Mouse (Mus musculus) ovary, postnatal 10 days (tissue): ENCODE data around the gene Tcf7l2.

ENCODE experiments used
- DNase-seq: peaks from one replicate; pipeline ENCODE4 v3.0.0; 2022; ENCODE audit warnings: low spot score

The Tcf7l2 gene

DNA sequence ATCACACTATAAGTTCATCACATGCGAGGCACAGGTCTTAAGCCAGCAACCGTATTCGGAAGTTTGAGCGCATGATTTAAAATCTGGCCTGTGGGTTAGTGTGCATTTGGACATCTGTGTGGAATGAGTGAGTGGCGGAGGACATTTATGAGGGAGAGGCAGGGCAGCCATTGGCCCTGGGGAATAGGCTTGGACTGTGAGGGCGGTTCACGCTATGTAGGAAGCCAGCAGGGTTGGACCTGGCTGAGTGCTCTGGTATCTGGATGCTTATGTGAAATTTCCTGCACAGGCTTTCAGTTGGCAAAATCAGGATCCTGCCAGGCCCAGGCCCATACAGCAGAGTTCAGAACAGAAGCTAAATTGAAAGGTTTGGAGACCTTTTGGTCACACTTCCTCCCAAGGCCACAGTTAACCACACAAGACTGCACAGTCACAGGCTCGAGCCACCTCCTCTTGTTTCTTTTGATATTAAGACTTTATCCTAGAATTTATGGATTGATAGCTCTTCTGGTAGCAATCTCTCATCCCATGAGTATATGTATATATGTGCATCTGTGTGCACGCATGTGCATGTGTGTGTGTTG is 89.4 kb downstream of the Tcf7l2 start:
- DNase-seq, result no peak

DNA sequence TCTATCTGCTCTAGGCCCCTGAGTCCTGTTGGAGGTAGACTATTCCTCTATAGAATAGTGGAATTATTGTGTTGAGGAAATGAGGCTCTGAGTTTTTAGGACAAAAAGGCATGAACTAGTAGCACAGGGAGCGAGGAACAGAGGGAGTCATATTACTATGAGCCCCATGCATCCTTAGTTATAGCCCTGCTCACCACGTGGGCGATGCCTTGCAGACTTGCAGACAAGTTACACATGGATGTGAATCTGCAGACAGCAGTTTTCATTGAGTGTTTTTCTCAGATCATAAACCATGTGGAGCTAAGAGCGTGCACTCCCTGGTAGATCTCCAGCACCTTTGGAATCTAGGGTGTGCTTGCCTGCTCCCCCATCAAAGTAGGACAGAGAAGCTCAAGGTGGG is 90.5 kb downstream of the Tcf7l2 start:
- no peak for DNase-seq

DNA sequence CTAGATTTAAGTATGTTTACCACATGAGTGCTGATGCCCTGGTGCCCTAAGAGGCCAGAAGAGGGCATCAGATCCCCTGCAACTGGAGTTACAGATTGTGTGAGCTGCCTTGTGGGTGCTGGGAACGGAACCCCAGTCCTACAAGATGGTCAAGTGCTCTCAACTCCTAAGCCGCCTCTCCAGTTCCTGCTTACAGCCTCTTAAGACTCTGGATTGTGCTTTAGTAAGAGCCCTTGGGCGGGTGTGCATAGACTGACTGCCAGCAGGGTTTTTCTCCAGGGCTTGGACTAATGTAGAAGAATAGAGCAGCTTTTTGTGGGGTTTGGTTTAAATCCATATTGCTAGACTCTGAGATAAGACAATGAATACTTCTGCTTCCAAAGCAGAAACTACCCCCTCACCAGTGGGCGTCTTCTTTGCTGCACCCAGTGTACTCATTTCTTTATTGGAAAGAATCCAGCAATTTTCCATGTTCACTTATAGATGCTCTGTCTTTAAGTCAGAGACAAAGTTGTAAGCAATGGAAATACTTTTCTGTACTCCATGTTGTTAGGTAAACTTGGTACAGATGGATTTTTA is 92.3 kb downstream of the Tcf7l2 start:
- no peak for DNase-seq

DNA sequence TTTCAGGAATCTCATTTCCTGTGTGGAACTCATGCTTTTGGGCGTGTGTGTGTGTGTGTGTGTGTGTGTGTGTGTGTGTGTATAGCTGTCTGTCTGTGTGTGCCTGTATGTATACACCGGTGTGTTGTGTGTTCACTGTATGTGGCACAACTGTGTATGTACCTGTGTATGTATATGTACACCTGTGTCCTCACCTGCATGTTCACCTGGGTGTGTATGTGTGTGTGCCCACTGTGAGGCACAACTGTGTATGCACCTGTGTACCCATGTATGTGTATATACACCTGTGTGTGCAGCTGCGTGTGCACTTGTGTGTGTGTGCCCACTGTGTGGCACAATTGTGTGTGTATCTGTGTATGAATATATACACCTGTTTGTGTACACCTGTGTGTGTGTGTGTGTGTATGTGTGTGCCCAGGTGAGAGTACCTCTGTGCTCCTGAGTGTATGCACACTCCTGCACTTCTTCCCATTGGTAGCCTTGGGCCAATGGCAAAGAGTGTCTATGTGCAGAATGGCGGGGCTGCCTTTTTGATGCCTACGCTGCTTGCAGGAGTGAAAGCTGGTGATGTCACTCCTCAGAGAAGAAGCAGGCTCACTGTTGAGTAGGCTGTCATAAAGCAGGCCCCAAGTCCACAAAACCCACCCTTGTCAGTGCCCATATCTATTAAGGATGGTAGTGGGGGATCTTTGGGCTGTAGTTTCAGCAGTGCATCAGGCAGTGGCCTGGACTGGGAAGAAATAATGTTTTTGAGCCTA is 95.5 kb downstream of the Tcf7l2 start:
- no peak for DNase-seq

DNA sequence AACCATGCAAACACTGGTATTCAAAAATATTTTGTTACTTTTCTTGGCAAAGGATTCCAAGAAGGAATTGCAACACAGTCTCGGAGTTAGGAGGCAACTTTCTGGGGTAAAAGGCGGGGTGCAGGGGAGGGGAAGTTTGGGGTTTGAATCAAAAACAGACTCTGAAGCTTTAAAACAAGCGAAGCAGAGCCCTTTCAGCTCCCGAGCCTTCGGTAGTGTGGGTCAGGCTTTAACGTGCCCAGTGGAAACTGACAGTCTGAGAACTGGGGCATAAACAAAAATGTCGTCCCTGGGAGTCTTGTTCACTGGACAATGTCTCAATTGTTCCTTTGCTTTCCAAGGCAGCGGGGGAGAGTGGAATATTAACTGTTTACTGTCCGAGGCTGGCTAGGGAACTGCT is 96.3 kb downstream of the Tcf7l2 start:
- DNase-seq, result no peak

DNA sequence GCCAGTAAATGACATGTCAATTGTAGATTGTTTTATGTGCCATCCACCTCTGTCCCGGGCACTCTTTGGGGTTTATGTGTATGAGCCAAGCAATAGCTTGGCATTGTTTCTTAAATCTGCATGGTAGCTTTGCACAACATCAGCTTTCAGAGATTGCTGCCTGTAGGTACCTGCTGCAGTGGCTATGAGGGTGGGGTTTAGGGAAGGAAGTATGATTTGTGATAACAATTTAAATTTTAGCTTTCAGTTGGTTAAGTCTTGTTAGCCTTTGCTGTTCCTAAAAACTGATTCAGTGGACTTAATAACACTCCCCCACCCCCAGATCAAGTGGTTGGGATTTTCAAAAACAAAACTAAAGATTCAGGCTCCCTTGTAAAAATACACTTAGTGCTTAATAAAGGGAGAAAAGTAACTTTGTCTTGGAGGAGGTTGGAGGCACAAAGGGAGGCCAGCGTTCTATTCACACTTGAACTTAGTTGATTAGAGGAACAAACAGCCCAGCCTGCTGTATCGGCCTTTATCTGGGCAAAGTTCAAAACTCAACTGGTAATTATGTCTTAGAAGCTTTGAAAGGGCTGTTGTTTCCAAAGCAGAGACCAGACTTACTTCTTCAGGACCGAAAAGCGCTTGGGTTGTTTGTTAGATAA is 96.9 kb downstream of the Tcf7l2 start:
- DNase-seq, result no peak

DNA sequence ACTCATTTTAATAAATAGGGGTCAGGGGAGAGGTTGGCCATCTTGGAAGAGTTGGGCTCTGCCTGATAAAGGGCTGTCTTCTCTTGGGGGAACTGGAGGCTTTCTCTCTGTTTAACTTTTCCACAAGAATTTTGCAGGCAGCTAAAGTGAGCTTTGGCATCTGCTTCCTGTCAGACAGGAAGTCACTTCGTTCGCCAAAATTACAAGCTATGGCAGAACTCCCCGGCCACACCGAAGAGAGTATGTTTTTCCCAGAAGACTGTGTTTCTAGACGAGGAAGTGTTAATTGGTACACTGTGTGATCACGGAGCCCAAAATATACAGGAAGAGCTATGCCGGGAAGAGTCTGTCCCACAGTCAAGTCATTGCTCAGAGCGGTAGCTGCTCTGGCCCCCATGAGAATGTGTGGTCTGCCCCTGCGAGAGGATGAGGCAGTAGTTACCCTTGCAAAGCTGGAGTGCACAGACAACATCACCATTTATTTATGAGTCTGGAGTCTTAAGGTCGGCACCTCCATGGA is 97.5 kb downstream of the Tcf7l2 start:
- no peak for DNase-seq

DNA sequence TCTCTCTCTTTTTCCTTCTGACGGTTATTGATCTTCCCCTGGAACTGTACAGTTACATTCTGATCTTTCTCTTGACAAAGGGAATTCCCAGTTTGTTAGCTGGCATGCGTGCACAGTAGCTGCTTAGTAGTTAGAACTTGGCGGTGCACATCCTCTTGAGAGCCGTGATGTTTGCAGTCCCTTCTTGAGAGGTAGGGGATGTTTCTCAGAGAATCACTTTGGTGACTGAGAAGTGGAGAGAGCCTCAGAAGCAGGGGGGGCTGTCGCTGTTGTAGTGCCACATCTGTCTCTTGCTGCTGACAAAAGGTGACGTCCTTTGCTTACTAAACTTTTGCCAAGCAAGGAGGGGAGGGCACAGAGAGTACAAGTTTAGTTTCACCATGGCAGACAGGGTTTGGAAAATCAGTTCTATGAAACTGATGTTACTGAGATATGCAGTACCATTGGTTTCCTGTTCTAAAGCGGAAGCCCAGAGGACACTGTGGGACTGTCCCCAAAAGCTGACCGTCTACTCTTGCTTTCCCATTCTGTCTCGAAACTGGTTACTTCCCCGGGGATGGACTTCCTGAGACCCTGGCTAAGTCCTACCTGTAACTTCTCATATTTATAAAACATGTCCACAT is 99.0 kb downstream of the Tcf7l2 start:
- DNase-seq, result no peak

DNA sequence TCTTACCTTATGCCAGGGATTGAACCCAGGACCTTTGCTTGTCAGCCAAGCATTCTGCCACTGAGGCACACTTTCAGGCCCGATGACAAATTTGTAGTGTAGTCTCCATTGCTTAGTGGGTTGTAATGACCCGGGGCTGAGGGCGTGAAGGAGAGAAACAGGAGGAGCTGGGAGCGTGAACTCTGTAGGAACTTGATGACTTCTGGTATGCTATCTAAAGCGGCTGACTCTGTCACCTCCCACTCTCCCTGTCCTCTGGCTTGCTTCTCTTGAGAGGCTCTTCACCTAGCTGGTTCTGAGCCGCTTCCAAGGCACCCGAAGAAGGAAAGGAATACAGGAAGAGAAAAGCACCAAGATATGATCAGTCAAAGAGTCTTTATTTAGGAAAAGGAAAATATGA is 100.4 kb downstream of the Tcf7l2 start:
- no peak for DNase-seq

DNA sequence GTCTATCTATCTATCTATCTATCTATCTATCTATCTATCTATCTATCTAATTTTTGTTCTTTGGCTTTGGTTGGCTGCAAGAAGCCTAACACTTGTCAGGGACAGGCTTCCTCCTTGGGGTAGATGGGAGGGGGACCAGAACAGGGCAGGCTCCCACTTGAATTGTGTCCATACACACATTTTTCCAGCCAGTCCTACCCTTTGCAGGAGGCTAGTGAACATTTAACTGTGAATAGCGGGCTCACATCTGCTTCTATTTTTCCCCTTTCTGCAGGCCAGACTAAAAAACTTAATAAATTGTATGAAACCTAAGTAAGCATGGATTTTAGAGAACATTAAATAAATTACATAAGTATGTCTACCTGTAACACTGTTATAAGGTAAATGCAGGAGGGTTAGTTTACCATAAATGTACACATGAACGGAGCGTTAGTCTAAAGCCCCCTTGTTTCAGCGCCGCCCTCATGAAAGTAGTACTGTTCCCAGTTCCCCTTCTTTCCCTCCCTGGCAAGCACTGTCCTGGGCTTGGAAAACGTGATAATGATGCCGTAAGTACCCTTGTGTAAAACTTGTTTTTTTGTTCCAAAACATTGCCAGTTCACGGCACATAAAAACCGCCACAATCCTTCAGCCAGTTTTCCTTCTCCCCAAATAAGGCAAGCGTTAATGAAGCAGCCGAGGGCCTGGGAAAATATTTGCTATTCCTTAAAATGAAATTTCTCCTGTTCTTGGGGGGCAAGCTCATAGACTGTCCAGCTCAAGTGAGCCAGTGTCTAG is 101.7 kb downstream of the Tcf7l2 start:
- no peak for DNase-seq

DNA sequence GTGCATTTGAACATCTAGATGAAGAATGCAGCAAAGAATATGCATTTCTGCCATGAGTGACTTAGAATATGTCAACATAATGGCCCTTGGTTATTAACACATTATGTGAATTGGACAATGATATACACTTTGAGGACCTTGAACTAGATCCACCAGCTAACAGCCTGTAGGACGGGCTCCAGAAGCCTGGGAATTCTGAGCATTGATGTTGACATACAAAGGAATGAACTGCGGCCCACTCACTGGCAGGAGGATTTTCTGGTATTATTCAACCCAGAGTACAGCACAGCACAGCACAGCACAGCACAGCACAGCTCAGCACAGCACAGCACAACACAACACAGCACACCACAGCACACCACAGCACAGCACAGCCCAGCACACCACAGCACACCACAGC is 104.1 kb downstream of the Tcf7l2 start:
- no peak for DNase-seq

DNA sequence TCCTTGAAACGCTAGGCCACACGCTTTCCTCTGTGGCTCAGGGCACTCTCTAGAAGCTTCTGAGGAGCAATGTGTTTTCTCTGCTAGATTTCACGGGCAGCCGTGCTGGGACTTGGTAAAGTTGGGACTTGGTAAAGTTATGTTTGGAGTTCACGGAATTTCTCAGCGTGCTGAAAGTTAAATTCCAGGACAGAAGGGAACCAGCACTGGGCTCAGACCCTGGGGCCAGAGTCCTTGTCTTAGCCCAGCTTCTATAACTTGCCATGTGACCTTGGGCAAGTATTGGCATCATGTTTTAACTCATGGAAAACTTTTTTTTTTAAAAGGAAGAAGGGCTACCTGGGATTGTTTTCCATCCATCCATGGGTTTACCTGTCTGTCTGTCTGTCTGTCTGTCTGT is 104.6 kb downstream of the Tcf7l2 start:
- no peak for DNase-seq

DNA sequence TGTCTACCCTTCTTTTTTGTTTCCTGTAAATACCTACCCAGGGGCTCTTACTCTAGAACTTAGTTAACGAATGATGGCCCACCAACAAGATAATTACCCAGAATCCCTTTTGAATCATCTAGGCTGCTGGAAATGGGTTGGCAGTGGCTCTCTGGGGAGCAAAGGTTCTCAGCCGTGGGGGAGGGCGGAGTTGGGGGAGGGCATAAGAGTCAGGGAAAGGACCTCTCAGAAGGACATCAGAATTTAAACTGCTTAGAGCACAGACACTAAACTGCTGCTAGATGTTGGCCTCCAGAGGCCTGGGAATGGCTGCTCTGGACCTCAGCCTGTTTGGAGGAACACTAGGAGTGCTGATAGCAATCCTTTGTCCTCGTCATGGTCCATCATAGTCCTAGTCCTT is 105.4 kb downstream of the Tcf7l2 start:
- no peak for DNase-seq

DNA sequence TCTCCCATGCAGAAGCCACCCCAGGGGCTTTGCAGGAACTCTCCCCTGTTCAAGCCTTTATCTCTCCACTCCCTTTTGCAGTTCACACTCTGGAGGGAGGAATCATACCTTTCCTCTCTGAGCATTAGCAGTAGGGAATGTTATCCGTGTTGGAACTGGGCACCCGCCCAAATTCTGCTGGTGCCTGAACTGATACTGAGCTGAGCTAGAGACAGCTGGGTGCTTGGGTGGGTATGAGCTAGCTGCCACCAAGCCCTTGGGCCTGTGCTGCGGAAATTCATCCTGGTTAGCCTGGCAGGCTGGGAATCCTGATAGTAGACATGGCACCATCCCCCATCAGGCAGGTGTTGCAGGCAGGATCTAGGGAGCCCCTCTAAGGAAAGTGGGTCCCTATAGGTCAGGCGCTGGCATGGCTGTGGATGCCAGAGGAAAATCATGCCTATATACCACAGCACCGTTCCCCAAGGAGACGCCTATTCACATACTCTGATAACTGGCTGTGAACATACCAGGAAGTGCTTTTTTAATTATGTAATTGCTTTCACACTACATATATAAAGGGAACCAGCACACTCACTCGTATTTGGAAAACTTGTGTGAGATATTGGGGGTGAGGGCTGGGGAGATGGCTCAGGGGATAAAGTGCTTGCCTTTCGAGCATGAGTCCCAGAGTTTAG is 108.9 kb downstream of the Tcf7l2 start:
- DNase-seq, result no peak

DNA sequence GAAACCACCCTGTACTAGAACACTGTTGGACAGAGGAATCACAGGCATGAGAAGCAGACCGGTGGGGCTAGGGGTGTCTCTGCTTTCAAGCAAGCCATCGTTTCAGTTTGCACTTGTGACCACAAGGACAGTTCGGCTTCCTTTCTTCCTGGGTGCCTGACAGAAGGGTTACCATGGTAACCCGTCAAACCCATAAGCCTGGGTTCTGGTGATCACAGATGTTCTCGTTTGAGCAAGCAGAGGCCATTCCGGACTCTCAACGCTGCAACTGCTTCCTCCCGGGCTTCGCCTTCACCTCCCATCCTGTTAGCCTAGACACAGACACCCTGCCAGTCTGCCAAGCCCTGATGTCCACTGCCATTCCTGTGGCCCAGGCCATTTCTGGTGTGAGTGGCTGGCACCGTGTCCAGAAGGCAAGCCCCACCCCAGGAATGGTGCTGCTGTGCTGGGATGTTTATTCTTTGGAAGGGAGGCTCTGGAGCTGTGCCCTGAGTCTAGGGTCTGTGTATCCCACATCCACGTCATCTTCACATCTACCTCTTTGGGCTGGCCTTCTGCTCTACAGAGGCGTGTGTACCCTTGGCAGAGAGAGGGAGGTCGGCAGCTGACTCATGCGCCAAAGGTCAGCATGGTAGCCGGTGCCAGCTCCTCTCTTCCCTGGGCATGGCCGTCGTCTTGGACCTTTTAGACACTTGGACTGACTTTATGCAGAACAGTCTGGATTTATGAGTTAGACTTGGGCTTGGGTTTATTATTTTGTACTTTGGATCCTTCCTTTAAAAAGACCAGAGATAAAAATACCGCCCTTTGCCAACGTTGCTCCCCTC is 110.1 kb downstream of the Tcf7l2 start:
- no peak for DNase-seq

DNA sequence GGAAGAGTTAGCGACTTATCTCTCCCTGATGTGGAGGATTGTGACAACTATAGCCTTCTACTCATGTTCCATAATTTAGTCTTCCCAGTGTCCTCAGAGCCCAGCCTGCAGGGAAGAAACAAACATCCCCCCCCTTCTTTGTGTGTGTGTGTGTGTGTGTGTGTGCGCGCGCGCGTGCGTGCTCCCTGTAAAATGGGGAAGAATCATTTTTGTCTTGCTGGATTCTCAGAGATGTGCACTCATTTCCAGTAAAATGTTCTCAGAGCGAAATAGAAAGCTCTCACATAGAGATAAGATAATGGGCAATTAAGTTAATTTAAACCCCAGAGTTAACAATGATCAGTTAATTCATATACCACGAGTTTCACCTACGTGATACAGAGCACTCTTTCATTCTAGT is 112.8 kb downstream of the Tcf7l2 start:
- DNase-seq, result no peak

DNA sequence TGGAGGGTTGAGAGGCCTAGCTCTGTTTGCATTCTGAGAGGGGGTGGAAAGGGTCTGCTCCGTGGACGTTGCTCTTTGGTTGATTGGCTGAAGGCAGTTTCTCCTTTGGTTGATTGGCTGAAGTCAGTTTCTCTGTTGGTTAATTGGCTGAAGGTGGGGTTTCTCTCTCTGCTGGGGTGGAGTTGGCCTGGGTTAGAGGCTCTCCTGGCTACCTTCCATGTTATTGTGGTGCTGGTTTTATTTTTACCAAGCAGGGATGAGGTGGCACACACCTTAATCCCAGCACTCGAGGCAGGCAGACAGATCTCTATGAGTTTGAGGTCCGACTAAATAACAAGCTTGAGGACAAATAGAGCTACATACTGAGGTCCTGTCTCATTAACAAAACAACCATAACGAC is 114.0 kb downstream of the Tcf7l2 start:
- DNase-seq, result no peak

DNA sequence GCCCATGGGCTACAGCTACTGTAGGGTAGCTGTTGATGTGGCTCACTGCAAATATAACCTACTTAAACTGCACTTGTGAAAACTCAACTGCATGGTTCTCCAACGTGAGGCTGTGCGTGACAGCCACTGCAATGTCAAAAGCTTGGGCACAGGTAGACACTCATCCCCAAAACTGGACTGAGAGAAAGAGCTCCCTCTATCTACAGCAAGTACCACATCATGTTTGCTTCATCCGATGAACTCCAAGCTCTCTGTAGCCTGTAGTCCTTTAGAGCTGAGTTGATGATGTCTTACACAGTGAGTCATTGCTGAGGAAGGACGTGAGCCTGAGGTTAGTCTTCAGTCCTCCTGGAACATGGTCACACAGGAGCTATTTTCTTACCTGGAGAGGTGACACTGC is 115.7 kb downstream of the Tcf7l2 start:
- no peak for DNase-seq

DNA sequence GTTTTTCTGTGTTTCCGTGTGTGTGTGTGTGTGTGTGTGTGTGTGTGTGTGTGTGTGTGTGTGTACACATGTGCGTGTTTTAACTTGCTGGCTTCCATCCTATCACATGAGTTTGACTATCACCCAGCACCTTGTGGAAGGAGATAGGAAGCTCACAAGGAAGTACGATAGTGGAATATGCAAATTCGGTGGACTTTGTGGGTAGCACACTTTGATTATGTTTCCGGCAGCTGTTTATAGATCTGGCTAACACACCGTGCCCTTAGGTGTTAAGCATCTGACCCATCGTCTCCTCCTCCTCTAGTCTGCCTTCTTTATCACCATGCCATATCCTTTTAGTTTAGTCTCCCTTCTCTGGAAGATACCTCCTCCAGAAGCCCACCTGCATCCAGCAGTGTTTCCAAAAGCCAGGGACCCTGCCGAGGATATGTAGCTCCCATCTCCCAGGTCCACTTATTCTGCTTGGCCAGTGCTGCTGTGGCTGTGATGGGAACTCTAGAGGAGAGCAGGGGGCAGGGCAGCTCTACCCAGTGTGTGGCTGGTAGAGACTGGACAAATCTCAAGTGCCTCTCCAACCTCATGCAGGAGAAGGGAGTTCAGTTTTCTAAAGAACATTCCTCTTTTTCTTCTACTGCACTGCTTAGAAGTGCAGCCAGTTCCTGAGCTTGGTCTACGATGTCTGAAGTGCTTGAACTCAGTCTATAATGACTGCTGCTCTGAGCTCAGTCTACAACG is 118.6 kb downstream of the Tcf7l2 start:
- DNase-seq, result no peak

DNA sequence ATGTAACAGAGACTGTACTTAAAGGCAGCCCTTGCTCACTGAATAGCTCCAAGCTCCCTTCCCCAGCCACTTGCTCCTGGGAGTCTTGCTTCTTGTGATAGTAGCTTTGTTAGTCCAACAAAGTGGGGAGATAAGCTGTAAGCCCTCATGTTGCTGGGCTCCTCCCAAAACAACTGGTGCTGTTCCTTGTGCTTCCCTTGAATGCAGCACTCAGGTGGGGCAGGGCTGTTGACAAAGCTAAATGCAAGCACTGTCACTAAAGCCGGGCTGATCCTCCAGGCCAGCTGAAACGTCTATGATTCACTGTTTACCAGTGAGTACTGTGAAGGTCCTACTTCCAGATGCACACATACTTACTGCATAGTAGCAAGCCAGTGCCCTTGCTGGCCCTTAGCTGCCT is 120.1 kb downstream of the Tcf7l2 start:
- DNase-seq, result no peak
